Mouse (Mus musculus) embryonic fibroblast, embryonic 13.5 days (primary cell): Measurements from ENCODE around the gene Rps5.

Experiments
- CTCF ChIP-seq: IDR thresholded peaks from 2 replicates; pipeline ENCODE4 v1.5.1; 2011; ENCODE audit warnings: mild to moderate bottlenecking, control low read depth, low read length, moderate library complexity, borderline replicate concordance; ENCODE audit not compliant: insufficient read depth
- POLR2A ChIP-seq: IDR thresholded peaks from 2 replicates; pipeline ENCODE4 v1.6.1; 2011; ENCODE audit warnings: low read depth, mild to moderate bottlenecking, control low read depth, low read length, moderate library complexity

DNA sequence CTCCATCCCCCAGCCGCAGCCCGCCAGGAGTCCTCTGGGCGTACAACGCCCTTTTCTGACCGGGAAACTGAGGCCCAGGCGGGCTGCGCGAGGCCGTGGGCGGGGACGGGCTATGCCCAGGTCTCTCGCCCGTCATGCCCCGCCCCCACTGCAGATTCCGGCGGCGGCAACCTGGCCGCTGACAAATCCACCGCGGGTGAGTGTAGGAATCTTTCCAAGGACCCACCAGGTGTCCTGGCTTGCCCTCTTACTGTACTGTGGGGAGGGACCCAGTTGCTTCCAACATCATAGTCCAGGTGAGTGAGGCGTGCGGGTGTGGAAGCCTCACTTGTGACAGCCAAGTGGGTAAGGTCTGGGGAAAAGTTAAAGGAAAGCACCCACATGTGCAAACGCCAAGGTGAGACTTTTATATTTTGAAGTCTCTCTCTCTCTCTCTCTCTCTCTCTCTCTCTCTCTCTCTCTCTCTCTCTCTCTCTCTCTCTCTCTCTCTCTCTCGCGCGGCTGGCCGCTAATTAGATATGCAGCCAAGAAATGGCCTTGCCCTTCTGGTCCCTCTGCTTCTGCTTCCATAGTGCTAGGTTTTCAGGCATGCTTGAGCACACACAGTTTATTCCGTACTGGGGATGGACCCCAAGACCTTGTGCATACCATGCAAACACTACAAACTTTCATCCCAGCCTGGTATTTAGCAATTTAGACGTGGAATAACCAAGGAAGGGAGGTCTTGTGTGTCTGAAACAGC, 44.2 kb downstream of the Rps5 start:
- TF ChIP-seq POLR2A (no peak), CTCF (no peak)
